8 mouse cellular contexts compared by ENCODE assay signal in the genomic region with DNA sequence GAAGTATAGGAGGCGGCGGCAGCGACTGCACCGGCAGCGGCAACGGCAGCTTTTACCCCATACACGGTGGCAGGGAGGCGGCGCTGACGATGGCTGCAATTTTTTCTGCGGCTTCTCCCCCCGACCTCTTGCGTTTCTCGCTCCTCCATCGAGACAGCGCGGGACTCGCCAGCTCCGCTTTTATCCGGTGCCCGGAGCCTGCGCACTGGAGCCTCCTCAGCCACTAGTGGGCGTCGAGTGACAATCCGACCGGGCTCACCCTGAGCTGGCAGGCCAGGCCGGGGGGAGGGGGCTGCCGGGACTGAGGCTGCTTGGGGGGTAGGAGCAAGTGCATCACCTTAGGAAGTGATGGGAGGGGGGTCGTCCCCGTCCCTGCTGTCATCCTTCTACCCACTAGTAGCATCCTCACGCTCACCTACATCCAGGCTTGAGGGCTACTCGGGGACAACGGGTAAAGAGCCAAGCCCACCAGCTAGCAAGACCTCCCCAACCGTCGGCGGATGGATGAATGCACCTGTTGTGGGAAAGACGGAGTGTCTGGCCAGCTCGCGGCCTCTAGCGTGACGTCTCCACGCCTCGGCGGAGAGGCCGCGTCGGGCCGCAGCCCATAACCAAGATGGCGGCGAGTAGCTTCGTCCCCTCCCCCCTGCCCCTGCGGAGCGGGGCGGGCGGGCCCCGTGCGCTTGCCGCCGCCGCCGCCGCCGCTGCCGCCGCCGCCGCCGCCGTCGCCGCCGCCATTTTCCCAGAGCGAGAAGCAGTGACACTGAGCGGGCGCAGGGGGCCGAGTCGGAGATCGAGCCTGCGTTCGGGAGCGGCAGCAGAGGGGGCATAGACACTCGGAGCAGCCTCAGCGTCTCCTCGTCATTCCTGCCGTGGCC. TPM values are rescaled to one million over a fixed set of nuclear protein-coding genes. Genes with fewer than 3 reads are reported as not detected.
DNase-seq lines count a peak whose midpoint lies in the region; ATAC-seq and TF ChIP-seq lines count a peak whose summit lies in the region.

Gene Kmt2e, plus strand, starts transcription at position 722 of the 878 bp plus-strand sequence.

- peak; percentile 47 for ATAC-seq in frontal cortex, adult (ENCODE audit: low TSS enrichment)
- peak; percentile 14 to 41 for ATAC-seq in hematopoietic stem cell, adult 5-6 weeks (replicated peaks in 1 of 2; ENCODE audit: insufficient read depth in 1 of 2, low FRiP score in 2 of 2, low TSS enrichment in 1 of 2, low read depth in 1 of 2, poor library complexity in 2 of 2, severe bottlenecking in 2 of 2)
- ATAC-seq in lung, embryonic 16.5 days (ENCODE audit: low read depth) = peak; percentile 80

- peak within 1 kb of the TSS; percentile 100 for H3K27ac ChIP-seq in lung, embryonic 16.5 days (ENCODE audit: low read length)
- peak within 1 kb of the TSS; percentile 98 for H3K27ac ChIP-seq in thymus, adult 2 months (ENCODE audit: control insufficient read depth, insufficient read depth, low read length)

- peaks cover 12% of the 10 kb centered on the region for H3K4me1 ChIP-seq in lung, embryonic 16.5 days (replicated peaks; ENCODE audit: control insufficient read depth, insufficient read depth, low read length)
- no peaks in the 10 kb centered on the region; the same call in 1 of the 2 replicates for H3K4me1 ChIP-seq in thymus, adult 2 months (replicated peaks; ENCODE audit: control insufficient read depth, insufficient read depth, low read length)

- peak; percentile 97 for DNase-seq in Muller cell, postnatal 12 days (ENCODE audit: inconsistent ontology term)
- DNase-seq in cerebellum, adult 9-10 months = peak; percentile 95
- DNase-seq in layer of hippocampus, adult 9-11 months = peak; percentile 95
- peak; percentile 86 for DNase-seq in ovary, adult 18-20 months (ENCODE audit: low spot score)
- DNase-seq in thymus, adult 2 months = peak; percentile 91

- WGBS in lung, embryonic 16.5 days = under 1% methylated on average over 65 of the region's 85 CpGs
- under 1% methylated on average over 85 of the region's 85 CpGs for WGBS in thymus, adult 2 months

- H3K4me3 ChIP-seq in lung, embryonic 16.5 days (ENCODE audit: low read length) = peak within 1 kb of the TSS; percentile 75
- peak within 1 kb of the TSS; percentile 95 for H3K4me3 ChIP-seq in thymus, adult 2 months (ENCODE audit: control insufficient read depth, insufficient read depth, low read length)

- peak; percentile 51; the same call in 1 of the 2 replicates for TF ChIP-seq CTCF in thymus, adult 2 months (IDR thresholded peaks at IDR 0.05; ENCODE audit: borderline replicate concordance, control insufficient read depth, extremely low read depth, insufficient read depth, low read length, poor library complexity)

- no peaks in the 10 kb centered on the region for H3K9me3 ChIP-seq in lung, embryonic 16.5 days (ENCODE audit: control insufficient read depth, low read length)

- peak; percentile 76 for TF ChIP-seq POLR2A in thymus, adult 2 months (IDR thresholded peaks at IDR 0.05; ENCODE audit: control insufficient read depth, extremely low read depth, insufficient read depth, low read length, poor library complexity)

- H3K9ac ChIP-seq in lung, embryonic 16.5 days (ENCODE audit: low read length) = peak within 1 kb of the TSS; percentile 94

- H3K36me3 ChIP-seq in lung, embryonic 16.5 days (ENCODE audit: control insufficient read depth, insufficient read depth, low read length) = no peaks in the 10 kb centered on the region
- no peaks in the 10 kb centered on the region for H3K36me3 ChIP-seq in thymus, adult 2 months (ENCODE audit: control insufficient read depth, insufficient read depth, low read length)

- H3K27me3 ChIP-seq in lung, embryonic 16.5 days (ENCODE audit: control insufficient read depth, insufficient read depth, low read depth, low read length) = no peaks in the 10 kb centered on the region
- no peaks in the 10 kb centered on the region for H3K27me3 ChIP-seq in thymus, adult 2 months (ENCODE audit: control insufficient read depth, insufficient read depth, low read length)

- peak within 1 kb of the TSS; percentile 78 for H3K4me2 ChIP-seq in lung, embryonic 16.5 days (ENCODE audit: low read depth, low read length)

RNA-seq across cellular contexts. Expression of gene Kmt2e, which starts in this region (rescaled TPM):
- total RNA-seq in hematopoietic stem cell, adult 5-6 weeks (2017) = 66.6 and 70.9 TPM in 2 replicates
- 99.2 and 101 TPM in 2 replicates for polyA plus RNA-seq in lung, embryonic 16.5 days (2015; fragmentation: Nextera tagmentation; extraction: Ambion mirVana)
- 37.0 and 40.7 TPM in 2 replicates for polyA plus RNA-seq in thymus, adult 2 months (2012; rRNA removed)

Comparison
In these comparisons a context has a peak if more than half of its experiments do, and no peak if none do; other contexts are left out.
1. Peak in every context shown above with its lines: DNase-seq, ATAC-seq, H3K4me3 ChIP-seq and H3K27ac ChIP-seq.
2. ATAC-seq: peak in every context shown above with its lines; median percentile 80 in lung, embryonic 16.5 days; 47 in frontal cortex, adult; 28 in hematopoietic stem cell, adult 5-6 weeks.